8 mouse cellular contexts compared by ENCODE assay signal in genomic region chr5:121383857-121384756, GRCm38 (mm10). TPM values are rescaled to one million over a fixed set of nuclear protein-coding genes. Genes with fewer than 3 reads are reported as not detected.
DNase-seq lines count a peak whose midpoint lies in the region; ATAC-seq lines count a peak whose summit lies in the region.

No protein-coding gene starts in this region.

- peaks cover 7% of the 10 kb centered on the region for H3K27me3 ChIP-seq in kidney, embryonic 15.5 days
- H3K27me3 ChIP-seq in hindbrain, embryonic 12.5 days, result peaks cover 3% of the 10 kb centered on the region; the same call in 1 of the 2 replicates
- no peaks in the 10 kb centered on the region for H3K27me3 ChIP-seq in megakaryocyte, embryonic 14.5 days (replicated peaks)

- H3K4me1 ChIP-seq in kidney, embryonic 15.5 days, result peaks cover 15% of the 10 kb centered on the region
- H3K4me1 ChIP-seq in hindbrain, embryonic 12.5 days, result peaks cover 22% of the 10 kb centered on the region
- peaks cover 77% of the 10 kb centered on the region for H3K4me1 ChIP-seq in megakaryocyte, embryonic 14.5 days

- peak overlapping the region; percentile 70 for H3K9ac ChIP-seq in kidney, embryonic 15.5 days
- 0 out of 2 replicates have a peak overlapping the region, but pooled peaks have one; percentile 35 for H3K9ac ChIP-seq in hindbrain, embryonic 12.5 days

- peak overlapping the region; percentile 83 for H3K4me2 ChIP-seq in kidney, embryonic 15.5 days
- peak overlapping the region; percentile 75 for H3K4me2 ChIP-seq in hindbrain, embryonic 12.5 days (replicated peaks)

- WGBS in kidney, embryonic 15.5 days, result 47% methylated on average over 10 of the region's 10 CpGs
- 67% methylated on average over 10 of the region's 10 CpGs for WGBS in hindbrain, embryonic 12.5 days

- ATAC-seq in kidney, embryonic 15.5 days (replicated peaks; ENCODE audit: low FRiP score), result no peak
- ATAC-seq in hindbrain, embryonic 12.5 days (ENCODE audit: low FRiP score), result no peak

- no peaks in the 10 kb centered on the region; the same call in 1 of the 2 replicates for H3K9me3 ChIP-seq in kidney, embryonic 15.5 days (replicated peaks)
- peaks cover 5% of the 10 kb centered on the region for H3K9me3 ChIP-seq in hindbrain, embryonic 12.5 days (replicated peaks)
- H3K9me3 ChIP-seq in megakaryocyte, embryonic 14.5 days, result peaks cover 8% of the 10 kb centered on the region; the same call in 1 of the 2 replicates

- H3K27ac ChIP-seq in kidney, embryonic 15.5 days, result no peak overlapping the region; the same call in 1 of the 2 replicates
- H3K27ac ChIP-seq in hindbrain, embryonic 12.5 days, result no peak overlapping the region

- H3K4me3 ChIP-seq in kidney, embryonic 15.5 days (replicated peaks), result peak overlapping the region; percentile 71
- peak overlapping the region; percentile 86 for H3K4me3 ChIP-seq in hindbrain, embryonic 12.5 days
- H3K4me3 ChIP-seq in megakaryocyte, embryonic 14.5 days (replicated peaks), result peak overlapping the region; percentile 97

- H3K36me3 ChIP-seq in kidney, embryonic 15.5 days, result peaks cover 32% of the 10 kb centered on the region
- peaks cover 35% of the 10 kb centered on the region for H3K36me3 ChIP-seq in hindbrain, embryonic 12.5 days
- H3K36me3 ChIP-seq in megakaryocyte, embryonic 14.5 days (replicated peaks; ENCODE audit: low read length), result peaks cover 42% of the 10 kb centered on the region

- no peak for DNase-seq in kidney, postnatal 25 days
- DNase-seq in brain, adult 2 months (ENCODE audit: low read depth, low spot score), result peak; percentile 52
- DNase-seq in thymus, postnatal 14 days, result no peak
- DNase-seq in frontal cortex, postnatal 14 days (ENCODE audit: low spot score in 2 of 2), result no peak
- DNase-seq in cerebellum, postnatal 14 days, result no peak

RNA-seq across cellular contexts. Expression of gene Trafd1, which starts 1.3 kb away (rescaled TPM):
- 51.2 and 55.6 TPM in 2 replicates for polyA plus RNA-seq in kidney, embryonic 15.5 days (2015; fragmentation: Nextera tagmentation; extraction: Ambion mirVana)
- polyA plus RNA-seq in hindbrain, embryonic 12.5 days (2016; fragmentation: Nextera tagmentation; extraction: Ambion mirVana), result 115 and 116 TPM in 2 replicates
- 34.2 and 34.9 TPM in 2 replicates for polyA plus RNA-seq in megakaryocyte, embryonic 14.5 days (2012; ENCODE audit: insufficient read depth, low replicate concordance)

RNA-seq across cellular contexts. Expression of gene Naa25, which starts 13.6 kb away (rescaled TPM):
- polyA plus RNA-seq in kidney, embryonic 15.5 days (2015; fragmentation: Nextera tagmentation; extraction: Ambion mirVana), result 43.7 and 44.5 TPM in 2 replicates
- polyA plus RNA-seq in hindbrain, embryonic 12.5 days (2016; fragmentation: Nextera tagmentation; extraction: Ambion mirVana), result 42.7 and 43.3 TPM in 2 replicates
- 1.0 TPM in 1 of 2 replicates, not detected in the other for polyA plus RNA-seq in megakaryocyte, embryonic 14.5 days (2012; ENCODE audit: insufficient read depth, low replicate concordance)

Comparison
In these comparisons a context has a peak if more than half of its experiments do, and no peak if none do; other contexts are left out.
1. RNA of gene Naa25, which starts 13.6 kb away (polyA plus RNA-seq): 43.7 to 44.5 TPM in kidney, embryonic 15.5 days and 42.7 to 43.3 TPM in hindbrain, embryonic 12.5 days; 1.0 TPM in megakaryocyte, embryonic 14.5 days; every median in the first group is over 10 times any median in the second.
2. Peak in every context shown above with its lines, with median percentiles within 50 percentile points of each other: H3K4me3 ChIP-seq.